Mouse (Mus musculus): ENCODE measurements around the gene Kcnip4. TPM values are rescaled to one million over a fixed set of nuclear protein-coding genes. Genes with fewer than 3 reads are reported as not detected.

Gene Kcnip4
- polyA plus RNA-seq, 1 experiment = not detected

- DNase-seq = no peak
- TF ChIP-seq CTCF (IDR thresholded peaks at IDR 0.05; ENCODE audit: borderline replicate concordance, control insufficient read depth, extremely low read depth, insufficient read depth, low read length, poor library complexity) (no peak), POLR2A (IDR thresholded peaks at IDR 0.05; ENCODE audit: control insufficient read depth, extremely low read depth, insufficient read depth, low read length, poor library complexity) (no peak)
- no peaks in the 10 kb centered on the region for H3K4me1 ChIP-seq (replicated peaks; ENCODE audit: control insufficient read depth, insufficient read depth, low read length)
- WGBS = 78% methylated on average over 8 of the region's 8 CpGs
- H3K27ac ChIP-seq (ENCODE audit: control insufficient read depth, insufficient read depth, low read length) = no peak overlapping the region
- H3K4me3 ChIP-seq (ENCODE audit: control insufficient read depth, insufficient read depth, low read length) = no peak overlapping the region
- no peaks in the 10 kb centered on the region for H3K36me3 ChIP-seq (ENCODE audit: control insufficient read depth, insufficient read depth, low read length)
- H3K27me3 ChIP-seq (ENCODE audit: control insufficient read depth, insufficient read depth, low read length) = no peaks in the 10 kb centered on the region
These were observed 844.7 kb downstream of the Kcnip4 start for GRCm38 (mm10) chr5:48679733-48680595.

GRCm38 (mm10) chr5:48662504-48662903, 862.2 kb downstream of the Kcnip4 start:
- Histone ChIP-seq H3K4me3 (ENCODE audit: control insufficient read depth, insufficient read depth, low read length) (no peak overlapping the region), H3K27me3 (ENCODE audit: control insufficient read depth, insufficient read depth, low read length) (no peaks in the 10 kb centered on the region), H3K4me1 (replicated peaks; ENCODE audit: control insufficient read depth, insufficient read depth, low read length) (no peaks in the 10 kb centered on the region), H3K36me3 (ENCODE audit: control insufficient read depth, insufficient read depth, low read length) (no peaks in the 10 kb centered on the region), H3K27ac (ENCODE audit: control insufficient read depth, insufficient read depth, low read length) (no peak overlapping the region)
- TF ChIP-seq POLR2A (IDR thresholded peaks at IDR 0.05; ENCODE audit: control insufficient read depth, extremely low read depth, insufficient read depth, low read length, poor library complexity) = no peak
- no peak for TF ChIP-seq CTCF (IDR thresholded peaks at IDR 0.05; ENCODE audit: borderline replicate concordance, control insufficient read depth, extremely low read depth, insufficient read depth, low read length, poor library complexity)
- WGBS = 92% methylated on average over 3 of the region's 3 CpGs
- no peak for DNase-seq

GRCm38 (mm10) chr5:48659975-48660374, 864.7 kb downstream of the Kcnip4 start:
- Histone ChIP-seq H3K36me3 (ENCODE audit: control insufficient read depth, insufficient read depth, low read length) (no peaks in the 10 kb centered on the region), H3K27ac (ENCODE audit: control insufficient read depth, insufficient read depth, low read length) (no peak overlapping the region), H3K4me1 (replicated peaks; ENCODE audit: control insufficient read depth, insufficient read depth, low read length) (no peaks in the 10 kb centered on the region), H3K4me3 (ENCODE audit: control insufficient read depth, insufficient read depth, low read length) (no peak overlapping the region), H3K27me3 (ENCODE audit: control insufficient read depth, insufficient read depth, low read length) (no peaks in the 10 kb centered on the region)
- WGBS = 95% methylated on average over 3 of the region's 3 CpGs
- TF ChIP-seq POLR2A (IDR thresholded peaks at IDR 0.05; ENCODE audit: control insufficient read depth, extremely low read depth, insufficient read depth, low read length, poor library complexity) (no peak), CTCF (IDR thresholded peaks at IDR 0.05; ENCODE audit: borderline replicate concordance, control insufficient read depth, extremely low read depth, insufficient read depth, low read length, poor library complexity) (no peak)
- DNase-seq = no peak

GRCm38 (mm10) chr5:48650496-48650895, 874.2 kb downstream of the Kcnip4 start:
- Histone ChIP-seq H3K4me1 (replicated peaks; ENCODE audit: control insufficient read depth, insufficient read depth, low read length) (no peaks in the 10 kb centered on the region), H3K36me3 (ENCODE audit: control insufficient read depth, insufficient read depth, low read length) (no peaks in the 10 kb centered on the region), H3K4me3 (ENCODE audit: control insufficient read depth, insufficient read depth, low read length) (no peak overlapping the region), H3K27ac (ENCODE audit: control insufficient read depth, insufficient read depth, low read length) (no peak overlapping the region), H3K27me3 (ENCODE audit: control insufficient read depth, insufficient read depth, low read length) (no peaks in the 10 kb centered on the region)
- no peak for DNase-seq
- 66% methylated on average over 4 of the region's 4 CpGs for WGBS
- TF ChIP-seq POLR2A (IDR thresholded peaks at IDR 0.05; ENCODE audit: control insufficient read depth, extremely low read depth, insufficient read depth, low read length, poor library complexity) (no peak), CTCF (IDR thresholded peaks at IDR 0.05; ENCODE audit: borderline replicate concordance, control insufficient read depth, extremely low read depth, insufficient read depth, low read length, poor library complexity) (no peak)

- Histone ChIP-seq H3K36me3 (ENCODE audit: control insufficient read depth, insufficient read depth, low read length) (no peaks in the 10 kb centered on the region), H3K4me1 (replicated peaks; ENCODE audit: control insufficient read depth, insufficient read depth, low read length) (no peaks in the 10 kb centered on the region), H3K27ac (ENCODE audit: control insufficient read depth, insufficient read depth, low read length) (no peak overlapping the region), H3K27me3 (ENCODE audit: control insufficient read depth, insufficient read depth, low read length) (no peaks in the 10 kb centered on the region), H3K4me3 (ENCODE audit: control insufficient read depth, insufficient read depth, low read length) (no peak overlapping the region)
- no peak for TF ChIP-seq CTCF (IDR thresholded peaks at IDR 0.05; ENCODE audit: borderline replicate concordance, control insufficient read depth, extremely low read depth, insufficient read depth, low read length, poor library complexity)
- no peak for DNase-seq
- WGBS = 94% methylated on average over 6 of the region's 6 CpGs
These were observed 888.0 kb downstream of the Kcnip4 start for GRCm38 (mm10) chr5:48636675-48637074.

- 95% methylated on average over 3 of the region's 3 CpGs for WGBS
- no peaks in the 10 kb centered on the region for H3K27me3 ChIP-seq (ENCODE audit: control insufficient read depth, insufficient read depth, low read length)
- H3K4me1 ChIP-seq (replicated peaks; ENCODE audit: control insufficient read depth, insufficient read depth, low read length) = no peaks in the 10 kb centered on the region
- no peak overlapping the region for H3K4me3 ChIP-seq (ENCODE audit: control insufficient read depth, insufficient read depth, low read length)
- no peak overlapping the region for H3K27ac ChIP-seq (ENCODE audit: control insufficient read depth, insufficient read depth, low read length)
- DNase-seq = no peak
- no peaks in the 10 kb centered on the region for H3K36me3 ChIP-seq (ENCODE audit: control insufficient read depth, insufficient read depth, low read length)
- TF ChIP-seq POLR2A (IDR thresholded peaks at IDR 0.05; ENCODE audit: control insufficient read depth, extremely low read depth, insufficient read depth, low read length, poor library complexity) (no peak), CTCF (IDR thresholded peaks at IDR 0.05; ENCODE audit: borderline replicate concordance, control insufficient read depth, extremely low read depth, insufficient read depth, low read length, poor library complexity) (no peak)
These were observed 891.1 kb downstream of the Kcnip4 start for GRCm38 (mm10) chr5:48633631-48634030.

All from thymus, adult 2 months (tissue).